Mouse (Mus musculus) testis, adult 2 months (tissue): ENCODE measurements around the gene Zfp637.

Experiments used
- CTCF ChIP-seq: fragments of 200-500 bp; IDR thresholded peaks from 2 replicates; pipeline ENCODE4 v1.5.1; 2012; ENCODE audit warnings: low read depth, mild to moderate bottlenecking, inconsistent platforms, low read length, moderate library complexity; ENCODE audit not compliant: control insufficient read depth, insufficient read depth, insufficient replicate concordance
- POLR2A ChIP-seq: fragments of 200-500 bp; IDR thresholded peaks from 2 replicates; pipeline ENCODE4 v1.6.1; 2012; ENCODE audit warnings: low read depth, mild to moderate bottlenecking, inconsistent platforms, low read length, moderate library complexity; ENCODE audit not compliant: control insufficient read depth

DNA sequence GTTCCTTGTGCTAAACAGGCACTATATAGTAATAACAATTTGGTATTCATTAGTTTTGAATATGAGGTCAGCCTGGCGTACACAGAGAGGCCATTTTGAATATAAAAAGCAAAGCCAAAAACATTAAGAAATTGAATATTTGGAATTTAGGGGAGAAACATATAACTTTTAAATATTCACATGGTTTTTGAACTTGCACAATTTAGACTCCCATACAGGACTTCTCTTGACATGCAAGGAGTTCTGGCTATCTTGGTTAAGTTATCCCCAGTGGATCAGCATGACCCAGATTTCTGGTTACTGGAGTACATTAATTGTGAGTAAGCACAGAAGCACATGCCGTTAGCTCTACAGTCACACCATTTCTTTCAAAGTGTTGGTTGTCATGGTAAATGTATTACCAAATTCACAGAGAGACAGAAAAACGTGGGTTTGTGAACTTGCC lies 39.4 kb downstream of the Zfp637 start:
- TF ChIP-seq CTCF, result no peak
- no peak for TF ChIP-seq POLR2A
